Mouse (Mus musculus) C2C12 (cell line): ENCODE results near the gene Gpc6. TPM values are rescaled to one million over a fixed set of nuclear protein-coding genes. Genes with fewer than 3 reads are reported as not detected.

Experiments
- H3K27me3 ChIP-seq: one replicate; pipeline ENCODE4 v1.6.1; 2011; ENCODE audit not compliant: control insufficient read depth, insufficient read depth, insufficient read length
- H3K36me3 ChIP-seq: one replicate; pipeline ENCODE4 v1.6.1; 2011; ENCODE audit not compliant: control insufficient read depth, insufficient read depth
- H3K4me3 ChIP-seq: one replicate; pipeline ENCODE4 v1.5.1; 2011; ENCODE audit warnings: mild to moderate bottlenecking, control low read depth; ENCODE audit not compliant: poor library complexity, insufficient read depth, severe bottlenecking
- H3K79me2 ChIP-seq: one replicate; pipeline ENCODE4 v1.6.1; 2011; ENCODE audit not compliant: control insufficient read depth, insufficient read depth
- H3K79me3 ChIP-seq: one replicate; pipeline ENCODE4 v1.6.1; 2011; ENCODE audit warnings: low read depth, control low read depth
- H3ac ChIP-seq: one replicate; pipeline ENCODE3; 2011; ENCODE audit warnings: low read depth; ENCODE audit not compliant: control insufficient read depth, insufficient read length
- CEBPB ChIP-seq: IDR thresholded peaks from one replicate; pipeline ENCODE4 v1.6.1; 2011; ENCODE audit warnings: low read depth, mild to moderate bottlenecking, control low read depth, moderate library complexity
- CTCF ChIP-seq: IDR thresholded peaks from one replicate; pipeline ENCODE4 v1.5.1; 2011; ENCODE audit not compliant: control insufficient read depth, insufficient read depth, insufficient read length
- FOSL1 ChIP-seq: IDR thresholded peaks from one replicate; pipeline ENCODE4 v1.8.0; 2011; ENCODE audit warnings: mild to moderate bottlenecking, low read length; ENCODE audit not compliant: poor library complexity, insufficient read depth, severe bottlenecking
- MAX ChIP-seq: IDR thresholded peaks from one replicate; pipeline ENCODE4 v1.6.1; 2011; ENCODE audit warnings: mild to moderate bottlenecking, control low read depth
- MYOD1 ChIP-seq: IDR thresholded peaks from one replicate; pipeline ENCODE4 v1.6.1; 2011; ENCODE audit warnings: low read depth; ENCODE audit not compliant: control insufficient read depth, insufficient read length
- MYOG ChIP-seq: IDR thresholded peaks from one replicate; pipeline ENCODE4 v1.6.1; 2011; ENCODE audit not compliant: control insufficient read depth, insufficient read length; ENCODE audit errors: extremely low read depth
- USF1 ChIP-seq: IDR thresholded peaks from one replicate; pipeline ENCODE4 v1.6.1; 2011; ENCODE audit warnings: low read depth, mild to moderate bottlenecking, control low read depth, moderate library complexity
- polyA plus RNA-seq: library from polyadenylated mRNA; unstranded; fragments of >200 nt; fragmentation: generic; extraction: Trizol; gene quantifications from one replicate; pipeline ENCODE4 v1.2.1, GENCODE M21; 2012; ENCODE audit warnings: missing spikeins

Gene Gpc6
- polyA plus RNA-seq, 1 experiment = 9.6 TPM

DNA sequence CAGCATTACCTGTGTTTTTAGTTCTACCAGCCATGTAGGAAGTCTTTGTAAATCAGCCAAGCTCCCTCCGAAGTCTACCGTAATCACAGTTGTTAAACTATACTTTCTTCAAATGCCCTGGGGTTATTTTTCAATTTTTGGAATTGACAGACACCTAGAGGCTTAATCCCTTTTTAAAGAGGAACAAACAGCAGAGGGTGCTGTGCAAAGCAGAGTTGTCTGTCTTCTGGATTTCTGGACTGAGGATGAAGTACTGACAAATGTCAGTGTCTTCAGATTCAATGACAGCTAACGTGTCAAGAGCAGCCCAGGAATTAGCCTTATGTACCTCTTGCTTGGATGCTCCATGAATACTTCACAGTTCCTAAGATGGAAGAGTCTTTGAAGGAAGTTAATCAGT, 62.2 kb downstream of the Gpc6 start:
- no peak overlapping the region for H3K4me3 ChIP-seq
- H3K27me3 ChIP-seq = no peaks in the 10 kb centered on the region
- TF ChIP-seq MYOG (no peak), CEBPB (no peak), USF1 (no peak), MYOD1 (no peak), CTCF (no peak), MAX (no peak), FOSL1 (no peak)
- peaks cover 4% of the 10 kb centered on the region for H3K79me3 ChIP-seq
- H3K36me3 ChIP-seq = no peaks in the 10 kb centered on the region
- H3ac ChIP-seq = no peak overlapping the region
- H3K79me2 ChIP-seq = no peaks in the 10 kb centered on the region

DNA sequence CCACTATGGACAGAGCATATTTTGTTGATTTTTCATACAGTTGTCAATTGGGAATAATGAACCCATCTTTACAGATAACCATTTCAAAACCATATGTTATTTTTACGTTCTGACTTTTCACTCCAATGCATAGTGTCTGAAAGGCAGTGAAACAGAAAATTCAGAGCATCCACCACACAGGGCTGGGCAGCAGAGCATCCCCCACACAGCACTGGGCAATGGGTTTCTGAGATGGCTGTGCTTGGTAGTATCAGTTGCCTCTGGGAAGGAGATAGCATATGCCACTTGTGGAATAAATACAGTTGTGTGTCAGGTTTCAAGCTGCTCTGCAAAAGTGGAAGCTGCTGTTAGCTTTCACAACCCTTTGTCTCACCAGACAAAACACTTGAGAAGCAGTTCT, 75.3 kb downstream of the Gpc6 start:
- H3K79me3 ChIP-seq = no peaks in the 10 kb centered on the region
- H3ac ChIP-seq = no peak overlapping the region
- H3K36me3 ChIP-seq = no peaks in the 10 kb centered on the region
- no peak overlapping the region for H3K4me3 ChIP-seq
- H3K79me2 ChIP-seq = no peaks in the 10 kb centered on the region
- no peaks in the 10 kb centered on the region for H3K27me3 ChIP-seq
- TF ChIP-seq CEBPB (no peak), CTCF (no peak), USF1 (no peak), MYOD1 (no peak), MYOG (no peak), MAX (no peak)

- no peak overlapping the region for H3K4me3 ChIP-seq
- H3K27me3 ChIP-seq = no peaks in the 10 kb centered on the region
- H3K36me3 ChIP-seq = no peaks in the 10 kb centered on the region
- H3K79me2 ChIP-seq = no peaks in the 10 kb centered on the region
- H3K79me3 ChIP-seq = no peaks in the 10 kb centered on the region
- TF ChIP-seq MYOD1 (no peak), MAX (no peak), FOSL1 (no peak)
- H3ac ChIP-seq = no peak overlapping the region
Measured at GRCm38 (mm10) chr14:117002313-117002712, 77.2 kb downstream of the Gpc6 start.

- Histone ChIP-seq H3ac (no peak overlapping the region), H3K79me2 (no peaks in the 10 kb centered on the region), H3K4me3 (no peak overlapping the region), H3K27me3 (no peaks in the 10 kb centered on the region), H3K36me3 (no peaks in the 10 kb centered on the region), H3K79me3 (no peaks in the 10 kb centered on the region)
- no peak for TF ChIP-seq FOSL1
- TF ChIP-seq CTCF = no peak
Measured at GRCm38 (mm10) chr14:117008781-117009180, 83.7 kb downstream of the Gpc6 start.

GRCm38 (mm10) chr14:117012969-117013368, 87.9 kb downstream of the Gpc6 start:
- Histone ChIP-seq H3K79me2 (no peaks in the 10 kb centered on the region), H3ac (no peak overlapping the region), H3K27me3 (no peaks in the 10 kb centered on the region), H3K79me3 (no peaks in the 10 kb centered on the region), H3K36me3 (no peaks in the 10 kb centered on the region), H3K4me3 (no peak overlapping the region)
- TF ChIP-seq MYOG (no peak), MAX (no peak), CTCF (no peak), USF1 (no peak), MYOD1 (no peak), FOSL1 (no peak), CEBPB (no peak)

DNA sequence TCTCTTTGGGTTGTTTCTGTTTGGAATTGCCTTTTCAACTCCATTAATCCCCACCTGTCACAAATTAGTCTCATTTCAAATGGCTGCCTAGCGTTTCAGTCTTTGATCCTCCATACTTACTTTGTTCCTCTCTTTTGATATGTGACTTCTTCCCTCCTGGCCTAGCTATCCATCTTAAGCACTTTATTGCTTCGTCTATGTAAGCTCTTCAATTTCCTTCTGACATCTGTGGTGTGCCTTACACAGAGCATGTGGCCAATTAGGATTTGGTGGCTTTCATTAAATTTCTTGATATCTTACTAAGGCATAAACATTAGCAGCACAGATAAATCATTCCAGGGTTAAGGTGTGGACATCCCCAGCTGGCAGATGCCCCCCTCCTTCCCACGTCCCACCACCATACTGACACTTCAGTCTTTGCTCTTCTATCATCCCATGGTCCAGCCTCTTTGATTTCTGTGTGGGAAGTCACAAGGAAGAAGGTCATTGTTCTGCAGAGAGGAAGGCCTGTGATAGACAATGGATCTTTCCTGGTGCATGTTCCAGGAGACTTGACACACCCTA, 88.5 kb downstream of the Gpc6 start:
- H3K79me3 ChIP-seq = no peaks in the 10 kb centered on the region
- no peak overlapping the region for H3ac ChIP-seq
- no peaks in the 10 kb centered on the region for H3K27me3 ChIP-seq
- H3K4me3 ChIP-seq = no peak overlapping the region
- no peaks in the 10 kb centered on the region for H3K36me3 ChIP-seq
- H3K79me2 ChIP-seq = no peaks in the 10 kb centered on the region
- no peak for TF ChIP-seq CTCF
- no peak for TF ChIP-seq MYOD1
- TF ChIP-seq MYOG = no peak
- no peak for TF ChIP-seq USF1
- TF ChIP-seq FOSL1 = no peak
- TF ChIP-seq CEBPB = no peak
- no peak for TF ChIP-seq MAX
